Mouse (Mus musculus) limb, embryonic 14.5 days (tissue): ENCODE data around the gene Heg1. TPM values are rescaled to one million over a fixed set of nuclear protein-coding genes. Genes with fewer than 3 reads are reported as not detected.

ENCODE experiments used
- ATAC-seq: fragments of 200-750 bp; cut with Nextera tagmentation; 2 replicates; pipeline ENCODE4 v1.8.0; 2017; ENCODE audit warnings: low read depth, moderate number of reproducible peaks, moderate TSS enrichment; ENCODE audit not compliant: low FRiP score
- DNase-seq: peaks from one replicate; pipeline ENCODE4 v3.0.0-alpha.2; 2015; ENCODE audit warnings: low spot score
- H3K27ac ChIP-seq: fragments of 300-500 bp; sonication (generic); replicated peaks from 2 replicates; pipeline ENCODE4 v1.5.1; 2014; ENCODE audit warnings: low read depth, mild to moderate bottlenecking, low read length, moderate library complexity, mixed read lengths
- H3K27me3 ChIP-seq: fragments of 300-500 bp; sonication (generic); 2 replicates; pipeline ENCODE4 v1.6.1; 2014; ENCODE audit warnings: low read length, mixed read lengths; ENCODE audit not compliant: control insufficient read depth, insufficient read depth
- H3K36me3 ChIP-seq: fragments of 300-500 bp; sonication (generic); 2 replicates; pipeline ENCODE4 v1.6.1; 2014; ENCODE audit warnings: mild to moderate bottlenecking, low read length, moderate library complexity, mixed read lengths; ENCODE audit not compliant: control insufficient read depth, insufficient read depth
- H3K4me1 ChIP-seq: fragments of 300-500 bp; sonication (generic); 2 replicates; pipeline ENCODE4 v1.6.1; 2014; ENCODE audit warnings: antibody characterized with exemption, low read length, mixed read lengths; ENCODE audit not compliant: control insufficient read depth, insufficient read depth
- H3K4me2 ChIP-seq: fragments of 300-500 bp; sonication (generic); replicated peaks from 2 replicates; pipeline ENCODE4 v1.6.1; 2014; ENCODE audit warnings: low read depth, mild to moderate bottlenecking, low read length, moderate library complexity; ENCODE audit not compliant: severe bottlenecking
- H3K4me3 ChIP-seq: fragments of 300-500 bp; sonication (generic); replicated peaks from 2 replicates; pipeline ENCODE4 v1.5.1; 2014; ENCODE audit warnings: low read length
- H3K9ac ChIP-seq: fragments of 300-500 bp; sonication (generic); 2 replicates; pipeline ENCODE4 v1.6.1; 2014; ENCODE audit warnings: mild to moderate bottlenecking, low read depth, low read length, moderate library complexity; ENCODE audit not compliant: severe bottlenecking
- H3K9me3 ChIP-seq: fragments of 300-500 bp; sonication (generic); 2 replicates; pipeline ENCODE4 v1.6.1; 2016; ENCODE audit warnings: low read length; ENCODE audit not compliant: control insufficient read depth
- POLR2A ChIP-seq: fragments of 200-500 bp; IDR thresholded peaks from 2 replicates; pipeline ENCODE4 v1.8.0; 2012; ENCODE audit warnings: inconsistent platforms, mild to moderate bottlenecking, moderate library complexity, borderline replicate concordance; ENCODE audit not compliant: insufficient read depth, insufficient read length; ENCODE audit errors: extremely low read depth
- whole genome bisulfite sequencing: fragments of 180-500 bp; shearing (Covaris S2); extraction: QIAGEN DNeasy Blood & Tissue Kit; methylation state at CpG from one replicate; pipeline ENCODE4 v1.1.7; 2014; 5-methylcytosine and 5-hydroxymethylcytosine counted together
- polyA plus RNA-seq, 2 experiments: library from polyadenylated mRNA; depleted of rRNA in 1 of 2; stranded (reverse) in 1 of 2; unstranded in 1 of 2; fragments of >200 nt; fragmentation: Nextera tagmentation in 1 of 2; extraction: Ambion mirVana in 1 of 2; gene quantifications; 2 replicates each; pipeline versions ENCODE4 v1.2.1 to v1.2.3; 2012 to 2014

The Heg1 gene
- polyA plus RNA-seq, 2 experiments = 20.8 to 22.0 TPM

- H3K9ac ChIP-seq = no peak overlapping the region
- H3K27ac ChIP-seq = no peak overlapping the region
- no peaks in the 10 kb centered on the region for H3K4me1 ChIP-seq
- ATAC-seq (no peak), DNase-seq (no peak)
- no peak for TF ChIP-seq POLR2A
- H3K4me2 ChIP-seq = no peak overlapping the region
- no peaks in the 10 kb centered on the region for H3K9me3 ChIP-seq
- H3K36me3 ChIP-seq = no peaks in the 10 kb centered on the region
- WGBS = 84% methylated on average over 3 of the region's 3 CpGs
- H3K4me3 ChIP-seq = no peak overlapping the region
- no peaks in the 10 kb centered on the region for H3K27me3 ChIP-seq
Measured at GRCm38 (mm10) chr16:33796756-33797155, 112.6 kb downstream of the Heg1 start.

DNA sequence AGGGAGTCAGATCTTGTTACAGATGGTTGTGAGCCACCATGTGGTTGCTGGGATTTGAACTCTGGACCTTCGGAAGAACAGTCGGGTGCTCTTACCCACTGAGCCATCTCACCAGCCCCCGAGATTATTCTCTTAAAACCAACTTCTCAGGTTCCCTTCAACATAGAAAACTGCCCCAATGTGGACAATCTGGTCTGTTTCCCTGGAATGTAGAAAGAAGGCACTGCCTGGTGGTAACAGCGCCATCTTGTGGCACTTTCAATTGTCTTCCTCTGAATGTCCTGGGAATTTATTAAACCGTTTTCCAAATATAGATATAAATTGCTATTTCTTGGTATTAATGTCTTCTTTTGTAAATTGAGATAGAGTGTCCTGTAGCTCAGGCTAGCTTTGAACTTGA, 113.7 kb downstream of the Heg1 start:
- ATAC-seq (no peak), DNase-seq (peak; percentile 61)
- Histone ChIP-seq H3K9me3 (no peaks in the 10 kb centered on the region), H3K4me3 (no peak overlapping the region), H3K4me1 (no peaks in the 10 kb centered on the region), H3K27me3 (no peaks in the 10 kb centered on the region), H3K4me2 (no peak overlapping the region), H3K9ac (no peak overlapping the region), H3K27ac (no peak overlapping the region), H3K36me3 (no peaks in the 10 kb centered on the region)
- WGBS = 46% methylated on average over 5 of the region's 5 CpGs
- TF ChIP-seq POLR2A = no peak

DNA sequence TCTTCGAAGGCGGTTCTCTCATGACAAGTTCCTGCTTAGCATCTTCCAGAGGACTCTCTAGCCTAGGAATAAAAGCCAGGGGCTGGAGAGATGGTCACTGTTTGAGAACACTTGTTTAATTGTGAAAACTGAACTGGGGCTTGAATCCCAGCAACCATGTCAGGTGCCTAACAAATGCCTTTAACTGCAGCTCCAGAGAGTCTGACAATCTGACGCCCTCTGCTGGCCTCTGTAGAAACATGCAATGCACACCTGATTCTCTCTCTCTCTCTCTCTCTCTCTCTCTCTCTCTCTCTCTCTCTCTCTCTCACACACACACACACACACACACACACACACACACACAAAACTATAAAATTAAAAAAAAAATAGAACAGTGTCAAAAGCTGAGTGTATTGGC, 125.8 kb downstream of the Heg1 start:
- no peak for ATAC-seq
- TF ChIP-seq POLR2A = no peak
- Histone ChIP-seq H3K27me3 (no peaks in the 10 kb centered on the region), H3K4me3 (no peak overlapping the region), H3K9me3 (no peaks in the 10 kb centered on the region), H3K27ac (no peak overlapping the region), H3K9ac (no peak overlapping the region), H3K4me1 (no peaks in the 10 kb centered on the region), H3K36me3 (no peaks in the 10 kb centered on the region), H3K4me2 (no peak overlapping the region)
- DNase-seq = no peak
- 73% methylated on average over 3 of the region's 3 CpGs for WGBS

- ATAC-seq = no peak
- WGBS = 88% methylated on average over 7 of the region's 7 CpGs
- H3K27ac ChIP-seq = no peak overlapping the region
- no peak overlapping the region for H3K9ac ChIP-seq
- H3K4me2 ChIP-seq = no peak overlapping the region
- no peaks in the 10 kb centered on the region for H3K36me3 ChIP-seq
- peaks cover 3% of the 10 kb centered on the region; the same call in 1 of the 2 replicates for H3K4me1 ChIP-seq
- TF ChIP-seq POLR2A = no peak
- H3K27me3 ChIP-seq = no peaks in the 10 kb centered on the region
- no peaks in the 10 kb centered on the region for H3K9me3 ChIP-seq
- no peak for DNase-seq
- H3K4me3 ChIP-seq = no peak overlapping the region
Measured at GRCm38 (mm10) chr16:33818413-33819165, 134.4 kb downstream of the Heg1 start.

DNA sequence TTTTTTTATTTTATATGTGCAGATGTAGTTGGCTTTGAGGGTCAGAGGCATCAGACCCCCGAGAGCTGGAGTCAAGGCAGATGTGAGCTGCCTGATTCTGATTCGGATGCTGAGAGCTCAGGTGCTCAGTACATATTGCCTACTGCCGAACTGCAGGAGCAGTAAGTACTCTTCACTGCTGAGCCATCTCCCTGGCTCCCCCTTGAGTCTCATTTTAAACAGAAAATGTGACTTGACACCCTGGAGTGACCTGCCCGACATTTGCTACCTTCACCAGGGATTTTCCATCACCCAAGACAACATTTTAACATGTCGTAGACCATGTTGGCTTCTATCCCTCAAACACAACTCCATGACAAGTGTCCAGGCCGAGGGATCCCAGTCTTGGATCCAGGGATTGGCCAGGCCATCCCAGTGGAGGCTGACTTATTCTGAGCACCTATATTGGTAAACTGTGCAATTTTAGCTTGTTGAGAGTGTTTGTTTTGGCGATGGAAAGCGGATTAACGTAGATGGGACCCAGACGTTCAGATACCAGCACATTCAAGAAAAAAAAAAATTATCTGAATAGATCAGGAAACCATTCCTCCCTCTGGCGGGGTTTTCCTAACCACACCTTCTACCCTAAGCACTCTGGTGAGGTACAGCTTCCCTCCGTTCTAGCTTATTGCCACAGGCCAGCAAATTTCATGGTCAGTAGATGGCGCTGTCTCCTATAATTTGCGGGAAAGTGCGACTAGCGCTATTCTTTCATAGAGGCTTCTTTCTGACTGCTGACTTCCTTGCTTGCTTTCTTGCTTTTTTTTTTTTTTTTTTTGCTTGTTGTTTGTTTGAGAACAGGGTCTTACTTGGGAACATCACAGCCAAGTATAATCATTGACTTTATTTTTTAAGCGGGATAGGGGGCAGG, 136.4 kb downstream of the Heg1 start:
- peak; percentile 48; the same call in 1 of the 2 replicates for ATAC-seq
- no peaks in the 10 kb centered on the region for H3K36me3 ChIP-seq
- no peak overlapping the region for H3K4me2 ChIP-seq
- 19% methylated on average over 17 of the region's 17 CpGs for WGBS
- no peak overlapping the region for H3K9ac ChIP-seq
- H3K27me3 ChIP-seq = no peaks in the 10 kb centered on the region
- H3K9me3 ChIP-seq = no peaks in the 10 kb centered on the region
- peak; percentile 92 for DNase-seq
- no peak overlapping the region for H3K27ac ChIP-seq
- TF ChIP-seq POLR2A = no peak
- H3K4me3 ChIP-seq = no peak overlapping the region
- H3K4me1 ChIP-seq = peaks cover 3% of the 10 kb centered on the region; the same call in 1 of the 2 replicates

Other genes with a start within 250 kb of the Heg1 start
- gene Slc12a8, start 167.0 kb upstream of the Heg1 start, polyA plus RNA-seq (2012; rRNA removed) = 0.97 and 1.2 TPM in 2 replicates
- gene Slc12a8, start 167.0 kb upstream of the Heg1 start, polyA plus RNA-seq (2014; fragmentation: Nextera tagmentation; extraction: Ambion mirVana) = 0.94 and 1.00 TPM in 2 replicates
- 0.25 and 0.37 TPM in 2 replicates for gene Muc13, start 109.7 kb downstream of the Heg1 start, polyA plus RNA-seq (2012; rRNA removed)
- 0.07 and 0.12 TPM in 2 replicates for gene Muc13, start 109.7 kb downstream of the Heg1 start, polyA plus RNA-seq (2014; fragmentation: Nextera tagmentation; extraction: Ambion mirVana)
- gene Itgb5, start 145.3 kb downstream of the Heg1 start, polyA plus RNA-seq (2012; rRNA removed) = 117 and 123 TPM in 2 replicates
- 107 and 108 TPM in 2 replicates for gene Itgb5, start 145.3 kb downstream of the Heg1 start, polyA plus RNA-seq (2014; fragmentation: Nextera tagmentation; extraction: Ambion mirVana)